Mouse (Mus musculus): ENCODE data around the gene Pdzd2.

- TF ChIP-seq CTCF (IDR thresholded peaks at IDR 0.05; ENCODE audit: extremely low read depth, insufficient read depth, low read length) (no peak), POLR2A (IDR thresholded peaks at IDR 0.05; ENCODE audit: extremely low read depth, insufficient read depth, low read length) (no peak)
Observed at GRCm38 (mm10) chr15:12608090-12608489, 131.6 kb downstream of the Pdzd2 start.
